Mouse (Mus musculus) heart, embryonic 11.5 days (tissue): ENCODE measurements around the gene Cdsn. TPM values are rescaled to one million over a fixed set of nuclear protein-coding genes. Genes with fewer than 3 reads are reported as not detected.

Experiments used
- ATAC-seq: fragments of 200-750 bp; cut with Nextera tagmentation; replicated peaks from 2 replicates; pipeline ENCODE4 v1.8.0; 2017; ENCODE audit warnings: moderate library complexity; ENCODE audit not compliant: insufficient number of reproducible peaks, low FRiP score, low TSS enrichment
- H3K27ac ChIP-seq: fragments of 300-500 bp; sonication (generic); 2 replicates; pipeline ENCODE4 v1.5.1; 2014; ENCODE audit warnings: mild to moderate bottlenecking, low read depth, low read length
- H3K27me3 ChIP-seq: fragments of 300-500 bp; sonication (generic); 2 replicates; pipeline ENCODE4 v1.6.1; 2014; ENCODE audit warnings: mild to moderate bottlenecking, low read length, mixed read lengths; ENCODE audit not compliant: control insufficient read depth, insufficient read depth
- H3K36me3 ChIP-seq: fragments of 300-500 bp; sonication (generic); 2 replicates; pipeline ENCODE4 v1.6.1; 2014; ENCODE audit warnings: mild to moderate bottlenecking, low read length, moderate library complexity, mixed read lengths; ENCODE audit not compliant: control insufficient read depth, insufficient read depth
- H3K4me1 ChIP-seq: fragments of 300-500 bp; sonication (generic); 2 replicates; pipeline ENCODE4 v1.6.1; 2014; ENCODE audit warnings: low read length; ENCODE audit not compliant: control insufficient read depth, insufficient read depth
- H3K4me2 ChIP-seq: fragments of 300-500 bp; sonication (generic); 2 replicates; pipeline ENCODE4 v1.6.1; 2014; ENCODE audit warnings: mild to moderate bottlenecking, moderate library complexity
- H3K4me3 ChIP-seq: fragments of 300-500 bp; sonication (generic); 2 replicates; pipeline ENCODE4 v1.5.1; 2014; ENCODE audit warnings: low read depth, low read length
- H3K9ac ChIP-seq: fragments of 300-500 bp; sonication (generic); 2 replicates; pipeline ENCODE4 v1.6.1; 2014; ENCODE audit warnings: mild to moderate bottlenecking, low read depth, low read length, moderate library complexity
- H3K9me3 ChIP-seq: fragments of 300-500 bp; sonication (generic); replicated peaks from 2 replicates; pipeline ENCODE4 v1.6.1; 2016; ENCODE audit warnings: low read length; ENCODE audit not compliant: control insufficient read depth
- WGBS: fragments of 180-500 bp; shearing (Covaris S2); extraction: QIAGEN DNeasy Blood & Tissue Kit; methylation state at CpG from one replicate; pipeline ENCODE4 v1.1.7; 2014; ENCODE audit not compliant: insufficient replicate concordance; 5-methylcytosine and 5-hydroxymethylcytosine counted together
- polyA plus RNA-seq: library from polyadenylated mRNA; unstranded; fragments of >200 nt; fragmentation: Nextera tagmentation; extraction: Ambion mirVana; gene quantifications from 2 replicates; pipeline ENCODE4 v1.2.1, GENCODE M21; 2014

The Cdsn gene
- polyA plus RNA-seq, 1 experiment from 2014 or later, result 0.40 TPM

GRCm38 (mm10) chr17:35543412-35543861, 8.5 kb upstream of the Cdsn start:
- no peaks in the 10 kb centered on the region for H3K36me3 ChIP-seq
- H3K27ac ChIP-seq, result no peak overlapping the region
- H3K4me3 ChIP-seq, result no peak overlapping the region
- ATAC-seq, result no peak
- H3K9me3 ChIP-seq, result no peaks in the 10 kb centered on the region
- peak overlapping the region; percentile 14; the same call in 1 of the 2 replicates for H3K4me2 ChIP-seq
- H3K27me3 ChIP-seq, result no peaks in the 10 kb centered on the region
- WGBS, result 50% methylated on average over 14 of the region's 14 CpGs
- peaks cover 5% of the 10 kb centered on the region for H3K4me1 ChIP-seq
- H3K9ac ChIP-seq, result peak overlapping the region; percentile 3; the same call in 1 of the 2 replicates

- H3K27ac ChIP-seq, result no peak overlapping the region
- H3K4me2 ChIP-seq, result no peak overlapping the region
- H3K9ac ChIP-seq, result no peak overlapping the region
- H3K27me3 ChIP-seq, result no peaks in the 10 kb centered on the region
- peaks cover 9% of the 10 kb centered on the region for H3K4me1 ChIP-seq
- H3K36me3 ChIP-seq, result no peaks in the 10 kb centered on the region
- no peak for ATAC-seq
- H3K9me3 ChIP-seq, result no peaks in the 10 kb centered on the region
- WGBS, result 69% methylated on average over 6 of the region's 6 CpGs
- no peak overlapping the region for H3K4me3 ChIP-seq
Observed at GRCm38 (mm10) chr17:35544001-35544400, 7.9 kb upstream of the Cdsn start.

GRCm38 (mm10) chr17:35544680-35545079, 7.2 kb upstream of the Cdsn start:
- no peaks in the 10 kb centered on the region for H3K27me3 ChIP-seq
- no peak overlapping the region for H3K9ac ChIP-seq
- H3K27ac ChIP-seq, result no peak overlapping the region
- no peak overlapping the region for H3K4me3 ChIP-seq
- ATAC-seq, result no peak
- no peak overlapping the region for H3K4me2 ChIP-seq
- no peaks in the 10 kb centered on the region for H3K36me3 ChIP-seq
- WGBS, result 34% methylated on average over 6 of the region's 6 CpGs
- H3K4me1 ChIP-seq, result peaks cover 12% of the 10 kb centered on the region
- H3K9me3 ChIP-seq, result no peaks in the 10 kb centered on the region

- H3K27me3 ChIP-seq, result no peaks in the 10 kb centered on the region
Observed at GRCm38 (mm10) chr17:35547465-35547864, 4.5 kb upstream of the Cdsn start.

GRCm38 (mm10) chr17:35548636-35549035, 3.3 kb upstream of the Cdsn start:
- Histone ChIP-seq H3K4me3 (no peak overlapping the region), H3K4me2 (no peak overlapping the region)

More at GRCm38 (mm10) chr17:35547465-35547864, 4.5 kb upstream of the Cdsn start:
- no peak overlapping the region for H3K9ac ChIP-seq
- H3K4me1 ChIP-seq, result peaks cover 18% of the 10 kb centered on the region
- 56% methylated on average over 2 of the region's 2 CpGs for WGBS
- H3K27ac ChIP-seq, result no peak overlapping the region
- no peak overlapping the region for H3K4me2 ChIP-seq
- no peak overlapping the region for H3K4me3 ChIP-seq
- no peaks in the 10 kb centered on the region for H3K9me3 ChIP-seq
- ATAC-seq, result no peak
- no peaks in the 10 kb centered on the region for H3K36me3 ChIP-seq

GRCm38 (mm10) chr17:35549437-35550142, 2.3 kb upstream of the Cdsn start:
- Histone ChIP-seq H3K4me1 (peaks cover 12% of the 10 kb centered on the region), H3K27ac (peak overlapping the region; percentile 97), H3K4me3 (no peak overlapping the region), H3K36me3 (no peaks in the 10 kb centered on the region), H3K27me3 (no peaks in the 10 kb centered on the region), H3K9me3 (no peaks in the 10 kb centered on the region), H3K9ac (peak overlapping the region; percentile 58), H3K4me2 (peak overlapping the region; percentile 52)
- peak; percentile 80 for ATAC-seq
- WGBS, result 22% methylated on average over 15 of the region's 15 CpGs

More at GRCm38 (mm10) chr17:35548636-35549035, 3.3 kb upstream of the Cdsn start:
- no peaks in the 10 kb centered on the region for H3K9me3 ChIP-seq
- peaks cover 13% of the 10 kb centered on the region for H3K4me1 ChIP-seq
- no peaks in the 10 kb centered on the region for H3K27me3 ChIP-seq
- H3K27ac ChIP-seq, result peak overlapping the region; percentile 97
- WGBS, result 27% methylated on average over 5 of the region's 5 CpGs
- ATAC-seq, result no peak
- no peak overlapping the region for H3K9ac ChIP-seq
- H3K36me3 ChIP-seq, result no peaks in the 10 kb centered on the region

- Histone ChIP-seq H3K9ac (peak overlapping the region; percentile 58), H3K4me2 (peak overlapping the region; percentile 52), H3K9me3 (no peaks in the 10 kb centered on the region), H3K4me1 (peaks cover 12% of the 10 kb centered on the region), H3K4me3 (no peak overlapping the region), H3K27ac (peak overlapping the region; percentile 97), H3K27me3 (no peaks in the 10 kb centered on the region), H3K36me3 (no peaks in the 10 kb centered on the region)
- ATAC-seq, result no peak
- WGBS, result 86% methylated on average over 4 of the region's 4 CpGs
Observed at GRCm38 (mm10) chr17:35550143-35550494, 1.8 kb upstream of the Cdsn start.

GRCm38 (mm10) chr17:35550871-35551270, 1.1 kb upstream of the Cdsn start:
- peak overlapping the region; percentile 2; the same call in 1 of the 2 replicates for H3K9ac ChIP-seq

GRCm38 (mm10) chr17:35554321-35554720, 2.4 kb downstream of the Cdsn start:
- Histone ChIP-seq H3K27ac (no peak overlapping the region), H3K4me3 (no peak overlapping the region), H3K36me3 (no peaks in the 10 kb centered on the region), H3K4me1 (peaks cover 8% of the 10 kb centered on the region), H3K4me2 (no peak overlapping the region), H3K9ac (no peak overlapping the region), H3K9me3 (no peaks in the 10 kb centered on the region), H3K27me3 (no peaks in the 10 kb centered on the region)
- no peak for ATAC-seq
- WGBS, result 76% methylated on average over 5 of the region's 5 CpGs

More at GRCm38 (mm10) chr17:35550871-35551270, 1.1 kb upstream of the Cdsn start:
- ATAC-seq, result no peak
- H3K4me3 ChIP-seq, result no peak overlapping the region
- WGBS, result 43% methylated on average over 8 of the region's 8 CpGs
- no peaks in the 10 kb centered on the region for H3K36me3 ChIP-seq
- H3K9me3 ChIP-seq, result no peaks in the 10 kb centered on the region
- no peak overlapping the region for H3K4me2 ChIP-seq
- peaks cover 12% of the 10 kb centered on the region for H3K4me1 ChIP-seq
- peak overlapping the region; percentile 24; the same call in 1 of the 2 replicates for H3K27ac ChIP-seq
- no peaks in the 10 kb centered on the region for H3K27me3 ChIP-seq
